Mouse (Mus musculus) limb, embryonic 11.5 days (tissue): ENCODE results near the gene Gna15. TPM values are rescaled to one million over a fixed set of nuclear protein-coding genes. Genes with fewer than 3 reads are reported as not detected.
A peak's percentile ranks its signal among the peaks of the same experiment; 100 is the strongest.

Experiments used
- ATAC-seq: fragments of 200-750 bp; cut with Nextera tagmentation; 2 replicates; pipeline ENCODE4 v1.8.0; 2017; ENCODE audit warnings: low read depth; ENCODE audit not compliant: insufficient number of reproducible peaks, low FRiP score, low TSS enrichment
- DNase-seq: peaks from one replicate; pipeline ENCODE4 v3.0.0-alpha.2; 2015; ENCODE audit warnings: low spot score
- H3K27ac ChIP-seq: fragments of 300-500 bp; sonication (generic); replicated peaks from 2 replicates; pipeline ENCODE4 v1.5.1; 2014; ENCODE audit warnings: low read depth, mild to moderate bottlenecking, low read length
- H3K27me3 ChIP-seq: fragments of 300-500 bp; sonication (generic); 2 replicates; pipeline ENCODE4 v1.6.1; 2014; ENCODE audit warnings: mild to moderate bottlenecking, low read length, mixed read lengths; ENCODE audit not compliant: control insufficient read depth, insufficient read depth
- H3K36me3 ChIP-seq: fragments of 300-500 bp; sonication (generic); 2 replicates; pipeline ENCODE4 v1.6.1; 2014; ENCODE audit warnings: mild to moderate bottlenecking, low read length, moderate library complexity, mixed read lengths; ENCODE audit not compliant: control insufficient read depth, insufficient read depth
- H3K4me1 ChIP-seq: fragments of 300-500 bp; sonication (generic); 2 replicates; pipeline ENCODE4 v1.6.1; 2014; ENCODE audit warnings: low read length, mixed read lengths; ENCODE audit not compliant: control insufficient read depth, insufficient read depth
- H3K4me2 ChIP-seq: fragments of 300-500 bp; sonication (generic); 2 replicates; pipeline ENCODE4 v1.6.1; 2014; ENCODE audit warnings: low read depth, mild to moderate bottlenecking, moderate library complexity; ENCODE audit not compliant: severe bottlenecking
- H3K4me3 ChIP-seq: fragments of 300-500 bp; sonication (generic); 2 replicates; pipeline ENCODE4 v1.5.1; 2014; ENCODE audit warnings: low read depth, low read length
- H3K9ac ChIP-seq: fragments of 300-500 bp; sonication (generic); 2 replicates; pipeline ENCODE4 v1.6.1; 2014; ENCODE audit warnings: mild to moderate bottlenecking, low read length
- H3K9me3 ChIP-seq: fragments of 300-500 bp; sonication (generic); 2 replicates; pipeline ENCODE4 v1.6.1; 2016; ENCODE audit warnings: low read length; ENCODE audit not compliant: control insufficient read depth
- WGBS: fragments of 180-500 bp; shearing (Covaris S2); extraction: QIAGEN DNeasy Blood & Tissue Kit; methylation state at CpG from one replicate; pipeline ENCODE4 v1.1.7; 2014; 5-methylcytosine and 5-hydroxymethylcytosine counted together
- polyA plus RNA-seq: library from polyadenylated mRNA; unstranded; fragments of >200 nt; fragmentation: Nextera tagmentation; extraction: Ambion mirVana; gene quantifications from 2 replicates; pipeline ENCODE4 v1.2.1, GENCODE M21; 2014

The Gna15 gene
- polyA plus RNA-seq, 1 experiment from 2014 or later = 0.99 TPM

DNA sequence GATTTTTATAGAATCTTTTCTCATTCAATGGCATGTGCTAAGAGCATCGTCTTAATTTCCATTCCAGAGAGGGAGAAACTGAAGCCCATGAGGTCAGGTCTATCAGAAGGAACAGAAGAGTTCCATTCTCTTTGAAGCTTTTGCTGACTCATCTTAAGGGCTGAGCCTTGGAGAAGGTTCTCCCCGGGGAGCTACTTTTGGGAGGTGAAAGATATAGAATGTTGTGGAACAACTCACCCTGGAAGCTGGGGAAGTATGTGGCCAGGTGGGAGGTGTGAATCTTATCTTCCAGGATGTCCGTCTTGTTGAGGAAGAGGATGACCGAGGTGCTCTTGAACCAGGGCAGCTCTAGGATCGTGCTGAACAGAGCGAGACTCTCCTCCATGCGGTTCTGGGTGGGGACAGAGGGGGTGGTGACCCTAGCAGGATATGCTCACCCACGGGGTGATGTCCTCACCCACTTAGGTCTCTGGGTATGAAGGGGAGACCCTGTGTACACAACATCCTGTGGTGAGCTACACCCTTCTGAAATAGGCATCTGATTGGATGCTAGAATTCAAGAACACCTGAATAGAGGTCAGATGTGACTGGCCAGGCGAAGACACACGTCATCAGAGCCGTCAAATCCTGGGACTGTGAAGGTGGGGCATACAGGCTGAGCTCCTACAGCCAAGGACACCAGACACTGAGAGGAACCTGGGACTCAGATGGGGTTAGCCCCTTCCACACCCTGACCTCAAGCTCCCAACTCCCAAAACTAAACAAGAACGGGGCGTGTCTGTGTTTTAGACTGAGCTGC lies 16.1 kb downstream of the Gna15 start:
- Histone ChIP-seq H3K36me3 (no peaks in the 10 kb centered on the region), H3K9ac (no peak overlapping the region), H3K27ac (no peak overlapping the region), H3K4me3 (no peak overlapping the region), H3K4me1 (no peaks in the 10 kb centered on the region), H3K27me3 (no peaks in the 10 kb centered on the region), H3K4me2 (no peak overlapping the region), H3K9me3 (no peaks in the 10 kb centered on the region)
- ATAC-seq = no peak
- DNase-seq = no peak
- 69% methylated on average over 13 of the region's 13 CpGs for WGBS

DNA sequence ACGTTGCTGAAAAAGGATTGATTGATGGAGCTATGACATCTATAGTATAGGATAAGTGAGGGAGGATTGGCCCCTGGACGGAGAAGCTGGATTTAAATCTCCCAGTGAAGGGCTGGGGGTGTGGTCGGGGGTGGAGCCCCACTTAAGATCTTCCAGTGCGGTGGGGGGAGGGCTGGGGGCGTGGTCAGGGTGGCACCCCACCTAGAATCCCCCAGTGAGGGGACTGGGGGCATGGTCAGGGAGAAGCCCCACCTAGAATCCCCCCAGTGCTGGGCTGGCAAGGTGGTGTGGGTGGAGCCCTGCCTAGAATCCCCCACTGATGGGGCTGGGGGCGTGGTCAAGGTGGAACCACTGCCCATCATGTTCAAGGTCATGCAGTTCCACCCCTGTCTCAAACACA lies 16.9 kb downstream of the Gna15 start:
- no peaks in the 10 kb centered on the region for H3K4me1 ChIP-seq
- WGBS = 34% methylated on average over 6 of the region's 6 CpGs
- DNase-seq (no peak), ATAC-seq (no peak)
- H3K4me2 ChIP-seq = no peak overlapping the region
- no peak overlapping the region for H3K9ac ChIP-seq
- H3K9me3 ChIP-seq = no peaks in the 10 kb centered on the region
- no peaks in the 10 kb centered on the region for H3K27me3 ChIP-seq
- no peaks in the 10 kb centered on the region for H3K36me3 ChIP-seq
- no peak overlapping the region for H3K4me3 ChIP-seq
- no peak overlapping the region for H3K27ac ChIP-seq

- Histone ChIP-seq H3K4me1 (no peaks in the 10 kb centered on the region), H3K9ac (no peak overlapping the region), H3K4me2 (no peak overlapping the region), H3K36me3 (no peaks in the 10 kb centered on the region), H3K4me3 (no peak overlapping the region), H3K9me3 (no peaks in the 10 kb centered on the region), H3K27me3 (no peaks in the 10 kb centered on the region), H3K27ac (no peak overlapping the region)
- WGBS = 79% methylated on average over 15 of the region's 15 CpGs
- DNase-seq (no peak), ATAC-seq (no peak)
Observed at GRCm38 (mm10) chr10:81505016-81505664, 18.9 kb downstream of the Gna15 start.

GRCm38 (mm10) chr10:81502658-81503057 lies 21.4 kb downstream of the Gna15 start:
- Histone ChIP-seq H3K4me2 (peak overlapping the region; percentile 44), H3K4me1 (no peaks in the 10 kb centered on the region), H3K9ac (peak overlapping the region; percentile 27; the same call in 1 of the 2 replicates), H3K9me3 (no peaks in the 10 kb centered on the region), H3K36me3 (no peaks in the 10 kb centered on the region), H3K27me3 (no peaks in the 10 kb centered on the region), H3K27ac (no peak overlapping the region), H3K4me3 (peak overlapping the region; percentile 20)
- ATAC-seq (no peak), DNase-seq (peak; percentile 93)
- WGBS = 8% methylated on average over 36 of the region's 36 CpGs

DNA sequence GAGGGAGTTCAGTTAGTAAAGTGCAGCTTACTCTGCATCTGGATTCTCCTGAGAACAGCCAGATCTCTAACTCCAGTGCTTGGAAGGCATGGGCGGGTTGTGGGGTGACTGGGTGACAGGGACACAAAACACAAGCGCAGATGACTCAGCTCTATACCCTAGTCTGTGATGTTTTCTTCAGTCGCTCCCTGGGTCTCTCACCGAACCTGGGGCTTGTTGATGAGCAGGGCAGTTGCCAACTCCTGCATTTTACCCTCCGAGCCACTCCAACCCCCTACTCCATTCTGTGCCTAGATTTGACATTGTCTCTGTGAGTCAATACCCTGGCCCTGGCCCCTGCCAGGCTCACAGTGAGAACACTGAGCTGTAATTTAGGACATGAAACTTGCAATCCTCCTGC lies 22.2 kb downstream of the Gna15 start:
- Histone ChIP-seq H3K27ac (no peak overlapping the region), H3K27me3 (no peaks in the 10 kb centered on the region), H3K36me3 (no peaks in the 10 kb centered on the region), H3K9me3 (no peaks in the 10 kb centered on the region), H3K9ac (no peak overlapping the region), H3K4me3 (no peak overlapping the region), H3K4me1 (no peaks in the 10 kb centered on the region), H3K4me2 (no peak overlapping the region; the same call in 1 of the 2 replicates)
- whole genome bisulfite sequencing = 87% methylated on average over 5 of the region's 5 CpGs
- ATAC-seq (no peak), DNase-seq (no peak)

- Histone ChIP-seq H3K27ac (no peak within 1 kb of the TSS), H3K27me3 (no peaks in the 10 kb centered on the region), H3K36me3 (no peaks in the 10 kb centered on the region), H3K4me2 (no peak within 1 kb of the TSS), H3K4me1 (peaks cover 7% of the 10 kb centered on the region), H3K4me3 (no peak within 1 kb of the TSS), H3K9me3 (no peaks in the 10 kb centered on the region), H3K9ac (no peak within 1 kb of the TSS)
- WGBS = 88% methylated on average over 2 of the region's 3 CpGs
- DNase-seq = no peak
- no peak for ATAC-seq
Observed at GRCm38 (mm10) chr10:81500032-81500431, 24.0 kb downstream of the Gna15 start, which contains the start of gene S1pr4. Gene S1pr4, minus strand, starts transcription at chr10:81500132.

GRCm38 (mm10) chr10:81499250-81499901 lies 24.6 kb downstream of the Gna15 start:
- no peak overlapping the region for H3K27ac ChIP-seq

DNA sequence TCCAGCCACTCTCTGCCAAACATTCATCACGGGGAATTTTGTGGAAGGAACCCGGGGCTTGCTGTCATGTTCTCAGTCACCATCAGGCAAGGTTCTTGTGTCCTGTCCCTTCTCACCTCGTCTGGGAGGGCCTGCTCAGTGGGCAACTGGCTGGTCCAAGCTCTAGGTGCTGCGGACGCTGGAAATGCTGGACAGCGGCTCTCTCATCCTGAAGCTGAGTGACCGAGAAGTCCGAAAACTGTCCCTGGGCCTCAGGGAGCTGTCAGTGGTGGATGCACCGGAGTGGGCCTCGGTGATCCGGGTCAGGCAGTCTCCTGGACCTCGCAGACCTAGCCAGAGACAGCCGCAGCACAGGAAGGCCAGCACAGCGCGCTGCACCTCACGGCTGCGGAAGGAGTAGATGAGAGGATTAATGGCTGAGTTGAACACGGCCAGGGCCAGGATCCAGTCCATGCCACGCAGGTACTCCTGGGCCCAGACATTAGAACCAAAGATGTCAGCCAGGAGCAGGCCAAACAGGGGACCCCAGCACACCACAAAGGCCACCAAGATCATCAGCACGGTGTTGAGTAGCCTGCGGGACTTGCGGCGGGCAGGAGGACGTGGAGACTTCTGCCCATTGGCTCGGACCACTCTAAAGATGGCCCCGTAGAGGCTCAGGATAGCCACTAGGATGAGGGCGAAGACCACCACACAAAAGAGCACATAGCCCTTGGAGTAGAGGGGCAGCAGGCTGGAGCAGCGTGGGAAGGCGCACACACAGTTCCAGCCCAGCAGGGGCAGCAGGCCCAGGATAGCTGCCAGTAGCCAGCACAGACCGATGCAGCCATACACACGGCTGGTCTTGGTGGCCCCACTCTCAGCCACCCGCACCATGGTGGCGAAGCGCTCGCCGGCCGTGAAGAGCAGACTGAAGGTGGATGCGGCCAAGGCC lies 25.4 kb downstream of the Gna15 start:
- no peaks in the 10 kb centered on the region for H3K36me3 ChIP-seq
- no peak overlapping the region for H3K4me3 ChIP-seq
- H3K4me2 ChIP-seq = no peak overlapping the region
- DNase-seq (no peak), ATAC-seq (no peak)
- no peaks in the 10 kb centered on the region for H3K27me3 ChIP-seq
- no peak overlapping the region for H3K9ac ChIP-seq
- H3K4me1 ChIP-seq = peaks cover 10% of the 10 kb centered on the region
- 88% methylated on average over 38 of the region's 38 CpGs for WGBS
- H3K9me3 ChIP-seq = no peaks in the 10 kb centered on the region
- H3K27ac ChIP-seq = no peak overlapping the region

More at GRCm38 (mm10) chr10:81499250-81499901, 24.6 kb downstream of the Gna15 start:
- Histone ChIP-seq H3K36me3 (no peaks in the 10 kb centered on the region), H3K4me2 (no peak overlapping the region), H3K9me3 (no peaks in the 10 kb centered on the region), H3K4me1 (peaks cover 10% of the 10 kb centered on the region), H3K4me3 (no peak overlapping the region), H3K9ac (no peak overlapping the region), H3K27me3 (no peaks in the 10 kb centered on the region)
- DNase-seq (no peak), ATAC-seq (no peak)
- 71% methylated on average over 23 of the region's 23 CpGs for WGBS
